Mouse (Mus musculus) kidney, adult 9 months (tissue): ENCODE results near the gene B4galt1.

Experiments used
- DNase-seq: peaks from one replicate; pipeline ENCODE4 v3.0.0; 2022

B4galt1 gene

GRCm38 (mm10) chr4:40853565-40854386 lies at the start of gene B4galt1:
B4galt1 (minus strand) TSS chr4:40854005.
- DNase-seq, result peak; percentile 98

DNA sequence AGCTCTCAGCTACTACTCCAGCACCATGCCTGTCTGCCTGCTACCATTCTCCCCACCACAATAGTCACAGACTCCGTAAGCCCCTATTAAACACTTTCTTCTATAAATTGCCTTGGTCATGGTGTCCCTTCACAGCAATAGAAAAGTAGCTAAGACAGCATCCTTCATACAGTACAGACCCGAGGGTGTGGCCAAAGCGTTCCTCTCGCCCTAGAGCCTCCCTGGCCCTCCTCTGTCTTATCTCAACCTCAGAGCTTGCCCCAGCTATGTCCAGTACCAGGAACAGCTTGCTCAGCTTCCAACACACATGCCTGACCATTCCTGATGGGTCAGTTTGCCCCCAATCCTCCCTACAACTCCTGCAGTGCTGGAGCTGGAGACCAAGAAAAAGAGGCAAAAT lies 46.8 kb upstream of the B4galt1 start:
- DNase-seq, result no peak

GRCm38 (mm10) chr4:40900071-40900470 lies 46.3 kb upstream of the B4galt1 start:
- no peak for DNase-seq

GRCm38 (mm10) chr4:40899264-40899663 lies 45.5 kb upstream of the B4galt1 start:
- no peak for DNase-seq

GRCm38 (mm10) chr4:40898476-40899044 lies 44.8 kb upstream of the B4galt1 start:
- no peak for DNase-seq

- DNase-seq, result no peak
Measured at GRCm38 (mm10) chr4:40895646-40896045, 41.8 kb upstream of the B4galt1 start.

- DNase-seq, result no peak
Measured at GRCm38 (mm10) chr4:40895118-40895517, 41.3 kb upstream of the B4galt1 start.

GRCm38 (mm10) chr4:40891206-40891605 lies 37.4 kb upstream of the B4galt1 start:
- DNase-seq, result no peak

GRCm38 (mm10) chr4:40889983-40890382 lies 36.2 kb upstream of the B4galt1 start:
- no peak for DNase-seq

GRCm38 (mm10) chr4:40889252-40889651 lies 35.4 kb upstream of the B4galt1 start:
- no peak for DNase-seq

- no peak for DNase-seq
Measured at GRCm38 (mm10) chr4:40888839-40889238, 35.0 kb upstream of the B4galt1 start.

DNA sequence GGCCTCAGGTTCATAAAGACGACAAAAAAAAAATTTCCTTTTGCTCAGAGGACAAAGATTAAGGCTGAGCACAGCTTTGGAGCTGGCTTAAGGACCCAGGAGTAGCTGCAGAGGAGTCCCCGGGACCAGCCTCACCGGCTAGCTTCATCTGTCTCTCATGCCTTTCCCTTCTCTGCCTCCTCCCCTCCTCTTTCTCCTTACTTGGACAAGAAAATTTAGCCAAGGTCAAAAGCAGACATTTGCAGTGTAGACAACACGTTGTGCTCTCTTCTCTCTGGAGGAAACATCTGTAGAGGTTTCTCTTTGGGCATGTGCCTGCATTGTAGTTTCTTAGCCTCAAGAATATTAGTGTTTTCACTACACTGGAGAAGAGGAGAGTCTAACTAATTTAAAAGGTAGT lies 32.1 kb upstream of the B4galt1 start:
- no peak for DNase-seq

DNA sequence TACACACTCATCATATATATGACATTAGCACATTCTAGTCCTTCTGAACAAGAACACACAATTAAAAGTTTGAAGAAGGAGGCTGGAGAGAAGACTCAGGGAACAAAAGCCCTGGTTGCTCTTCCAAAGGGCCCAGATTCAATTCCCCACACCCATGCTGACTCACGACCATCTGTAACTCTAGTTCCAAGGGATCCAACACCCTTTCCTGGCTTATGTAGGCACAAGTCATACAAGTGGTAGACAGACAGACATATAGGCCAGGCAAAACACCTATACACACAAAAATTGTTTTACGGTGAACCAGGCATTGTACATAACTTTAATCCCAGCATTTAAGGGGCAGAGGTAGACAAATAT lies 31.3 kb upstream of the B4galt1 start:
- DNase-seq, result no peak

DNA sequence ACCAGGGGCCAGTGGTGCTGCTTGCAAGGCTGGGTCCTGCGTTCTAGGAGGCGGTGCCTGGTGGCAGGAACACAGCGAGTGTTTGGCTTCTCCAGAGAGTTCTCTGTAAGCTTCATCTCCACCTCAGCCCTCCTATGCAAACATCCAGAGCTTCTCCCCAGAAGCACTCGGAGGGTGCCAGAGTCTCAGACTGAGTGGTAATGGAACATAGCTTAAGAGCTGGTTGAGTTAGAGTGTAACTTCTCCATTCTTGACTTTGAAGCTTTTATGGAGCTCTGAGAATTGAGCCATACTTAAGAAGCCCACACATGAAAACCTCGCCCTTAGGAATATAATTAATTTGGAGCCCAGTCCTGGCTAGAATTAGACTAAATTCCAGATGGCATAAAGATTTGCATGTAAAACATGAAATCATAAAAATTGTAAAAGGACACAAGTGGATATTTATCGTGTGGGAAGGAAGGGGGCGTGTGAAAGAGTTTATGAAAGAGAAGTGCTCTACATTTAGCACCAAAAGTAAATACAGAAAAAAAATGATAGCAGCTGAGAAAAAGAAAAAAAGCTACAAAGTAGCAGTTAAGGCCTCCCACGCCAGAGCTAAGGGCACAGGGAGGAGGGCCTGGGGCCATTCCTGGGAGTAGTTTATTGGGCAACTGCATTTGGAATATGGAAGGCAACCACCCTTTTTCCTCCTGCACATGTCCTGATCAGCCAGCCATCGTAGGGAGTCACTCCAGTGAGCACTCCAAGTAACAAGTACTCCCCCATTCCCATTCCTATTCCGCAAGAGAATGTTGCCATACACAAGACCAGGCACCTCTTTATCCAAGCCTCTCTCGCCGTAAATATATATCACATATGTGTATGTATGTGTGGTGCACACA lies 30.7 kb upstream of the B4galt1 start:
- DNase-seq, result no peak

DNA sequence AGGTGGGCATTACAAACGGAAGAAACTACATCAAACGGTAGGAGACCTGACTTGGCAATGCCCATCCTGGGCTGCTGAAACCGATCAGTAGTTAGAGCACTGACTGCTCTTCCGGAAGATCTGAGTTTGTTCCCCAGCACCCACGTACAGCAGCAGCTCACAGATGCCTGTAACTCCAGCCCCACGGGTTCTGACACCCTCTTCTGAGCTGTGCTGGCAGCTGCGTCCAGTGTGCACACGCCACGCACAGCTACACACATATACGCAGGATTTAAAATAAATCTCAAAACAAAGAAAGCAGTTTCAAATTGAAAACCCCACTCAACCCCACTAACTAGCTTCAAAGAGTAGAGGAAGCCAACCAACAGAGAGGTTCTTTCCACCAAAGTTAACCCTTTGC lies 29.4 kb upstream of the B4galt1 start:
- DNase-seq, result no peak

- no peak for DNase-seq
Measured at GRCm38 (mm10) chr4:40877528-40877927, 23.7 kb upstream of the B4galt1 start.

DNA sequence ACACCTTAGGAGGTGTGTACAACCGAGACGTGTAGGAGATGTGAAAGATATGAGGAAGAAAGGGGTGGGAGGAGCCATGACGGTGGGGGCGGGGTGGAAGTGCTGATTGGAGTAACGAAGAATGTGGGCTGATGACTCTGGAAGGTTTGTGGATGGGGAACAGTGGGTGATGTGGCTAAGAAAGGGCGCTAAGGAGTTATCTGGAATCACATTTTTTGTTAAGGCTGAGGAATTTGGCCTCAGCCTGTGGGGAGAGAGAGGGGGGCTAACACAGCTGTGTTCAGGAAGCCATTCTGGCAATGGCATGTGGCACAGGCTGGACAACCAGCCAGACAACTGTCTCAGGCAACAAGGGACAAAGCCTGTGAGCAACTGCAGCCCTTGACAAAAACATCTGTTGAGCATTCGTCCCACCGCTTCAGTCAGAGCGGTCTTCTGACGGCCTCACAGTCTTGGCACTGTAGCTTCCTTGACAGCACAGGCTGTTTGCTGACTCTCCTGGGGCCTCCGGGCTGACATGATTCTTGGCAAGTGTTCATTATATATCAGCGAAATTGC lies 23.1 kb upstream of the B4galt1 start:
- peak; percentile 49 for DNase-seq

- no peak for DNase-seq
Measured at GRCm38 (mm10) chr4:40875842-40876241, 22.0 kb upstream of the B4galt1 start.

- DNase-seq, result no peak
Measured at GRCm38 (mm10) chr4:40874794-40875552, 21.2 kb upstream of the B4galt1 start.

- peak; percentile 64 for DNase-seq
Measured at GRCm38 (mm10) chr4:40874151-40874600, 20.4 kb upstream of the B4galt1 start.

DNA sequence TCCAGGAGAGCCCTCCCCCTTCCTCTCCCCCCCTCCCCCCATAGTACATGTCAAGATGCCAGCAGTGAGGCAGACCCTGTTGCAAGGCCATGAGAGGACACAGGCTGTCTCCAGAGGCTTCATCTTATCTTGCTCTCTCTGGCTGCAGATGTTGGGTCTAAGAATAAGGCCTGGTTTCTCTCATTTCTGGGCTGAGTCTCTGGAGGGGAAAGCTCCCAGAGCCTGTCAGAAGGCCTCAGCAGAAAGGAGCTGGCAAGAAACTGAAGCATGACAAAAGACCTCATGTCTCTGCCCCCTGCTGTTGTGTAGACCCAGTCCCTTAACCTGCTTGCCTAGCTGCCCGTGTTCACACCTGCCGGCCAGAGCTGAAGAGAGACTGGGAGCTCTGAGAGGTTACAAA lies 19.5 kb upstream of the B4galt1 start:
- DNase-seq, result no peak

DNA sequence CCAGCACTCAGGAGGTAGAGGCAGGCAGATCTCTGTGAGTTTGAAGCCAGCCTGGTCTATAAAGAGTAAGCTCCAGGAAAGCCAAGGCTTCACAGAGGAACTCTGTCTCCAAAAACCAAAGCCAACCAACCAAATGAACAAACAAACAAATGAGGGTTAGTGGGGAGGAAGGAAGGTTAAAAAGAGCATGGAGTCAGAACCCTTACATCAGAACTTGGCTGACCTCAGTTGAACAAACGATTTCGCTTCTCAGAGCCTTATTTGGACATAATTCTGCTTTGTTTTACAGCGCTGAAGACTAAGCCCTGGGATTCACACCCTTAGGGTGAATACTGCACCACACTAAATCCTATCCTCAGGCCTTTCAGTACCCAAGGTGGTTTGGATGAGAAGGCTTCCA lies 18.3 kb upstream of the B4galt1 start:
- DNase-seq, result no peak

DNA sequence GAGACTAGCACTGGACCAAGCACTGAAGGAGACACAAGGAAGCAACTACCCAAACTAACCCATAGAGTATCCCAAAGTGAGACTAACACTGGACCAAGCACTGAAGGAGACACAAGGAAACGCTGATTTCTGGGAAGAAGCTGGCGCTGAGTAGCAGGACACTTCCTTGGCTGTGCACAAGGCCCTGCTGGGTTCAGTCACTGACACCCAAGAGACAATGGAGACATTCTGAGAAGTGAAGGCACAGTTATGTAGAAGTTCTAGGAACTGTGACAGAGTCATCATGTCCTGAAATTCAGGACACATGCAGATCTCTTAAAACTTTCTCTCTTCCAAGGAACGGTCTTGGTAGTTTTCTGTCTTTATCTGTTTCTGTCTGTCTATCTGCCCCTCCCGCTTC lies 16.4 kb upstream of the B4galt1 start:
- DNase-seq, result no peak
